Mouse (Mus musculus): ENCODE measurements at regions not wholly inside any gene's neighbourhood (a gene's known extent, or its start where the extent isn't known, plus 50 kb on each side); places are given as distances from the start of the nearest gene placed in this dataset.

DNA sequence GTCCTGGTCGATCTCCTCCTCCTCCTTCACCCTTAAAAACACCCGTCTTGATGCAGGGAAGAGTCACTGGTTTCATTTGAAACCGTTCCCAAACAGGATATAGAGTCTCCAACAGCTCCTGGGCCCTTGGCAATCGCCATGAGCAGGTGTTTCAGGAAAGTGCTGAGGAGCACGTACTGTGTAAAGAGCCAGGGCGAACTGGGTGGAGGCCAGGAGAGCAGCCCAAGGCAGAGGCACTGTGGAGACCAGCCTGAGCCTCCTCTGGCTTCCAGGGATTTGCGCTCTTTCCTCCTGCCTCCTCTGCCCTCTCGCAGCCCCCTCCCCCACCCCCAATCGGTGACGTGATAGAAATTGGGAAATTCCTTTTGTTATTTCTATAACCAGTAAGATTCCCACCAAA, 163.6 kb downstream of the Sptssa start:
- TF ChIP-seq EP300 (IDR thresholded peaks at IDR 0.05; ENCODE audit: insufficient read depth, low read depth, low read length), result no peak
- TF ChIP-seq CTCF (IDR thresholded peaks at IDR 0.05), result no peak
- no peak for TF ChIP-seq POLR2A (IDR thresholded peaks at IDR 0.05; ENCODE audit: insufficient read depth, low read depth, low read length)
